ENCODE assay signal across 17 mouse cellular contexts in genomic region chr5:108458706-108459105, GRCm38 (mm10). TPM values are rescaled to one million over a fixed set of nuclear protein-coding genes. Genes with fewer than 3 reads are reported as not detected.
"Had no signal": no experiment of that assay in that cellular context is flagged by ENCODE, and none has a peak within 500 bp of the region (broad histone marks: within the 10 kb centered on the region; RNA-seq: fewer than 3 reads in every experiment).

No protein-coding gene starts in this region.

- H3K4me3 ChIP-seq: limb, embryonic 12.5 days; liver, embryonic 13.5 days; lung, embryonic 15.5 days; megakaryocyte, embryonic 14.5 days; midbrain, embryonic 12.5 days; neural tube, embryonic 15.5 days had no signal

- H3K27me3 ChIP-seq: lung, embryonic 15.5 days had no signal

- H3K27ac ChIP-seq: limb, embryonic 12.5 days; liver, embryonic 13.5 days; lung, embryonic 15.5 days; macrophage; midbrain, embryonic 12.5 days; neural tube, embryonic 15.5 days; stomach, postnatal 0 days had no signal

- H3K9ac ChIP-seq: limb, embryonic 12.5 days; liver, embryonic 13.5 days; liver, postnatal 0 days; lung, embryonic 15.5 days; midbrain, embryonic 12.5 days; neural tube, embryonic 15.5 days had no signal

- H3K9me3 ChIP-seq: limb, embryonic 12.5 days; liver, embryonic 13.5 days; lung, embryonic 15.5 days; megakaryocyte, embryonic 14.5 days; midbrain, embryonic 12.5 days; neural tube, embryonic 15.5 days had no signal

- DNase-seq: kidney, adult 2 months; kidney, postnatal 25 days; layer of hippocampus, adult 9-11 months; layer of hippocampus, postnatal 36 days; liver; liver, embryonic 13.5 days; liver, postnatal 0 days; lung, postnatal 14 days had no signal

- H3K4me2 ChIP-seq: limb, embryonic 12.5 days; liver, embryonic 13.5 days; lung, embryonic 15.5 days; midbrain, embryonic 12.5 days; neural tube, embryonic 15.5 days had no signal

- H3K36me3 ChIP-seq: limb, embryonic 12.5 days; liver, embryonic 13.5 days; lung, embryonic 15.5 days; midbrain, embryonic 12.5 days; neural tube, embryonic 15.5 days had no signal

- ATAC-seq: intestine, embryonic 16.5 days; liver, postnatal 0 days had no signal

RNA-seq across cellular contexts. Expression of gene Mfsd7a, which starts 10.0 kb away (rescaled TPM):
- polyA plus RNA-seq: neural tube, embryonic 11.5 days had no signal
